Mouse (Mus musculus): ENCODE measurements around the gene Pitpnm2. TPM values are rescaled to one million over a fixed set of nuclear protein-coding genes. Genes with fewer than 3 reads are reported as not detected.

Pitpnm2 gene
- total and polyA plus RNA-seq, 3 experiments: 7.0 to 22.2 TPM; not detected in 1

DNA sequence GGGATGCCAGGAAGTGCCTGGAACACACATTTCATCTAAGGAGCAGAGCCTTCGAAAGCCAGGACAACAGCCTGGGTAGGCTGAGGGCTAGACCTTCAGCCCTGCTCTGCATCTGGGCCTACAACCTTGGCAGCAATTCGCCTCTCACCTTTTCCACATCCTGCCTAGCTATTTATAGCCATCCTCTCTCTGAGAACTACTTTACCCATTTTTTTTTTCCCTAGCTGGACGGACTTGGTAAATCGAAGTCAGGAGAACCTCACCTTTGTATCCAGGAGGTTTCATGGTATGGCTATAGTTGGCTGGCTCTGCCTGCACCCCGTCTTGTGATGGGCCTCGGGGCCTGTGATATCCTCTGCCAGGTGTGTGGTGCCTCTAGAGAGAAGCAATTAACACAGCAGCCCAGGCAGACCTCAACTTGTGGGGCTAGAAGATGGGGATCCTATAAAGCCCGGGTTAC, 57.3 kb downstream of the Pitpnm2 start:
- H3K27ac ChIP-seq (ENCODE audit: control insufficient read depth, low read depth, low read length): no peak overlapping the region
- no peaks in the 10 kb centered on the region; a peak in 2 of 4 replicates for H3K36me3 ChIP-seq (ENCODE audit: control insufficient read depth in 1 of 2, insufficient read depth in 2 of 2, low read length in 2 of 2)
- H3K9me3 ChIP-seq (replicated peaks; ENCODE audit: insufficient read depth, low read length): no peaks in the 10 kb centered on the region
- H3K4me3 ChIP-seq (ENCODE audit: control insufficient read depth in 1 of 2, insufficient read depth in 1 of 2, low read depth in 2 of 2, low read length in 2 of 2): no peak overlapping the region
- no peaks in the 10 kb centered on the region for H3K4me1 ChIP-seq (ENCODE audit: control insufficient read depth in 1 of 2, insufficient read depth in 2 of 2, low read length in 2 of 2)
- DNase-seq (ENCODE audit: low read depth, low spot score): no peak
- H3K27me3 ChIP-seq (ENCODE audit: control insufficient read depth in 1 of 2, insufficient read depth in 2 of 2, low read length in 2 of 2): no peaks in the 10 kb centered on the region
- TF ChIP-seq GABPA (IDR thresholded peaks at IDR 0.05; ENCODE audit: low read depth, low read length) (no peak), UBTF (IDR thresholded peaks at IDR 0.05; ENCODE audit: borderline replicate concordance, insufficient read depth, low read depth, low read length) (no peak), E2F4 (IDR thresholded peaks at IDR 0.05; ENCODE audit: borderline replicate concordance, low read depth, low read length) (no peak), MAZ (IDR thresholded peaks at IDR 0.05; ENCODE audit: low read depth, low read length) (no peak), CHD1 (IDR thresholded peaks at IDR 0.05; ENCODE audit: low read depth, low read length) (no peak), ELF1 (IDR thresholded peaks at IDR 0.05; ENCODE audit: low read depth, low read length) (no peak), RAD21 (IDR thresholded peaks at IDR 0.05; ENCODE audit: low read depth, low read length) (no peak), USF1 (IDR thresholded peaks at IDR 0.05; ENCODE audit: low read depth, low read length) (no peak), NRF1 (IDR thresholded peaks at IDR 0.05; ENCODE audit: insufficient read depth, low read depth, low read length, poor library complexity, severe bottlenecking) (no peak), POLR2AphosphoS2 (IDR thresholded peaks at IDR 0.05; ENCODE audit: low read length) (no peak), POLR2A (IDR thresholded peaks at IDR 0.05; ENCODE audit: control insufficient read depth in 1 of 2, insufficient read depth in 1 of 2, low read depth in 1 of 2, low read length in 2 of 2, poor library complexity in 1 of 2) (no peak), MAX (IDR thresholded peaks at IDR 0.05; ENCODE audit: low read length) (no peak), SIN3A (IDR thresholded peaks at IDR 0.05; ENCODE audit: low read length) (no peak), TAL1 (IDR thresholded peaks at IDR 0.05; ENCODE audit: low read length) (no peak), KAT2A (conservative IDR thresholded peaks at IDR 0.05; ENCODE audit: low read depth, low read length) (no peak), ETS1 (IDR thresholded peaks at IDR 0.05; ENCODE audit: low read depth, low read length) (no peak), MYB (IDR thresholded peaks at IDR 0.05; ENCODE audit: low read depth, low read length) (no peak), CTCF (IDR thresholded peaks at IDR 0.05 in 2 of 3, conservative IDR thresholded peaks at IDR 0.05 in 1 of 3; ENCODE audit: control insufficient read depth in 1 of 3, insufficient read depth in 1 of 3, low read depth in 2 of 3, low read length in 3 of 3, poor library complexity in 1 of 3, severe bottlenecking in 1 of 3) (no peak), ZMIZ1 (IDR thresholded peaks at IDR 0.05; ENCODE audit: low read depth, low read length) (no peak)
- H3K79me2 ChIP-seq (ENCODE audit: control insufficient read depth, insufficient read depth, low read length, poor library complexity): no peaks in the 10 kb centered on the region
- no peak overlapping the region for H3K9ac ChIP-seq (ENCODE audit: control insufficient read depth, low read depth, low read length, poor library complexity, severe bottlenecking)

DNA sequence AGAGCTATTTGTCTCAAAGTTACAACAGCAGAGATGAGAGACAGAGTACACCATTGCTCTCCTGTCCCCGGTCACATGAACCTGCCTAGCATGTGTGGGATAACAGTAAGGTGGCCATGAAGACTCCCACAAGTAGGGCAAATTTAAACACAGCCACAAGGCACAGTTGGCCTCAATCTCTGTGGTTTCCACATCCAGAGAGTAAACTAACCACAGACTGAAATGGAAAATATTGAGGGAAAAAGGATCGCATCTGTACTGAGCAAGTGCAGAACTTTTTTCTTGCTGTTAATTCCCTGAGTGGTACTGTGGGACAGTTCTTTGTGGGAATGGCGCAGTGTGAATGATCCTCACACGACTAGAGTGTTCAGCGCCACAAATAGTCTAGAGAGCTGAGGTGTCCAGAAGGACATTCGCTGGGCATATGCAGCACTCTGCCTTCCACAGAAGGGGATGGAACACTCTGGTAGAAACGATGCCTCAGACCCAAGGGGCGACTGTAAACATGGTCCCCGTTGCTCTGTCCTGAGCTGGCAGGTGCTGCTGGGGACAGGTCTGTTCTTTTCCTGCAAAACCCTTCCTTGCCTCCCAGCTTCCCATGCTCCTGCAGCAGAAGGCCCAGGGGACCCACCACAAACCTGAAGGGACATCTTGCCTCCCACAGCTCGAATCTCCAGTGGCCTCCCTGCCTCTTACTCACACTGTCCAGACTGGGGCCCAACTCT, 59.3 kb downstream of the Pitpnm2 start:
- DNase-seq (ENCODE audit: low read depth, low spot score): no peak
- H3K4me1 ChIP-seq (ENCODE audit: control insufficient read depth in 1 of 2, insufficient read depth in 2 of 2, low read length in 2 of 2): no peaks in the 10 kb centered on the region
- no peaks in the 10 kb centered on the region; a peak in 2 of 4 replicates for H3K36me3 ChIP-seq (ENCODE audit: control insufficient read depth in 1 of 2, insufficient read depth in 2 of 2, low read length in 2 of 2)
- H3K79me2 ChIP-seq (ENCODE audit: control insufficient read depth, insufficient read depth, low read length, poor library complexity): no peaks in the 10 kb centered on the region
- H3K27me3 ChIP-seq (ENCODE audit: control insufficient read depth in 1 of 2, insufficient read depth in 2 of 2, low read length in 2 of 2): no peaks in the 10 kb centered on the region
- TF ChIP-seq EP300 (IDR thresholded peaks at IDR 0.05; ENCODE audit: low read depth in 1 of 2, low read length in 2 of 2): no peak
- TF ChIP-seq SMC3 (IDR thresholded peaks at IDR 0.05; ENCODE audit: low read depth, low read length): no peak
- TF ChIP-seq SIN3A (IDR thresholded peaks at IDR 0.05; ENCODE audit: low read length): no peak
- no peak for TF ChIP-seq ZKSCAN1 (IDR thresholded peaks at IDR 0.05; ENCODE audit: low read depth, low read length)
- TF ChIP-seq CHD1 (IDR thresholded peaks at IDR 0.05; ENCODE audit: low read depth, low read length): no peak
- no peak overlapping the region for H3K4me3 ChIP-seq (ENCODE audit: control insufficient read depth in 1 of 2, insufficient read depth in 1 of 2, low read depth in 2 of 2, low read length in 2 of 2)
- H3K9ac ChIP-seq (ENCODE audit: control insufficient read depth, low read depth, low read length, poor library complexity, severe bottlenecking): no peak overlapping the region
- no peak overlapping the region for H3K27ac ChIP-seq (ENCODE audit: control insufficient read depth, low read depth, low read length)
- no peaks in the 10 kb centered on the region for H3K9me3 ChIP-seq (replicated peaks; ENCODE audit: insufficient read depth, low read length)

All from MEL (cell line).